Mouse (Mus musculus) bone marrow, adult 2 months (tissue): ENCODE measurements at regions not wholly inside any gene's neighbourhood (a gene's known extent, or its start where the extent isn't known, plus 50 kb on each side); places are given as distances from the start of the nearest gene placed in this dataset.

Experiments used
- H3K27ac ChIP-seq: fragments of 200-500 bp; 2 replicates; pipeline ENCODE4 v1.5.1; 2012; ENCODE audit warnings: low read depth, mild to moderate bottlenecking, control low read depth, inconsistent platforms, low read length; ENCODE audit not compliant: control insufficient read depth, poor library complexity, insufficient read depth
- H3K4me1 ChIP-seq: fragments of 200-500 bp; 2 replicates; pipeline ENCODE4 v1.6.1; 2011; ENCODE audit warnings: low read length; ENCODE audit not compliant: control insufficient read depth, insufficient read depth
- H3K4me3 ChIP-seq: fragments of 200-500 bp; replicated peaks from 2 replicates; pipeline ENCODE3; 2011; ENCODE audit warnings: mild to moderate bottlenecking, low read depth, low read length, control low read depth; ENCODE audit not compliant: control insufficient read depth
- CTCF ChIP-seq: fragments of 200-500 bp; IDR thresholded peaks from 2 replicates; pipeline ENCODE4 v1.5.1; 2011; ENCODE audit warnings: low read length, control low read depth; ENCODE audit not compliant: control insufficient read depth, insufficient read depth
- POLR2A ChIP-seq: fragments of 200-500 bp; IDR thresholded peaks from 2 replicates; pipeline ENCODE4 v1.6.1; 2011; ENCODE audit warnings: low read depth, mild to moderate bottlenecking, control low read depth, low read length, borderline replicate concordance; ENCODE audit not compliant: control insufficient read depth
- WGBS: fragments of 180-500 bp; shearing (Covaris S2); methylation state at CpG from one replicate; pipeline ENCODE4 v1.1.7; 2018; 5-methylcytosine and 5-hydroxymethylcytosine counted together

- 50% methylated on average over 4 of the region's 4 CpGs for WGBS
- Histone ChIP-seq H3K4me1 (no peaks in the 10 kb centered on the region), H3K27ac (no peak overlapping the region), H3K4me3 (no peak overlapping the region)
- TF ChIP-seq POLR2A (no peak), CTCF (no peak)
Measured at GRCm38 (mm10) chr3:149594470-149594869, 604.1 kb upstream of the Adgrl2 start.

- 85% methylated on average over 2 of the region's 2 CpGs for WGBS
- no peak overlapping the region for H3K27ac ChIP-seq
- no peak for TF ChIP-seq POLR2A
- TF ChIP-seq CTCF: no peak
Measured at GRCm38 (mm10) chr3:149585769-149586168, 595.4 kb upstream of the Adgrl2 start.

GRCm38 (mm10) chr3:149581141-149581540 lies 590.8 kb upstream of the Adgrl2 start:
- H3K4me1 ChIP-seq: no peaks in the 10 kb centered on the region
- 83% methylated on average over 3 of the region's 3 CpGs for WGBS
- TF ChIP-seq CTCF: no peak
- TF ChIP-seq POLR2A: no peak

More at GRCm38 (mm10) chr3:149585769-149586168, 595.4 kb upstream of the Adgrl2 start:
- no peaks in the 10 kb centered on the region for H3K4me1 ChIP-seq
- no peak overlapping the region for H3K4me3 ChIP-seq

GRCm38 (mm10) chr3:149575678-149576077 lies 585.3 kb upstream of the Adgrl2 start:
- Histone ChIP-seq H3K4me1 (no peaks in the 10 kb centered on the region), H3K27ac (no peak overlapping the region), H3K4me3 (no peak overlapping the region)
- TF ChIP-seq POLR2A: no peak
- TF ChIP-seq CTCF: no peak
- 84% methylated on average over 3 of the region's 3 CpGs for WGBS

More at GRCm38 (mm10) chr3:149581141-149581540, 590.8 kb upstream of the Adgrl2 start:
- Histone ChIP-seq H3K27ac (no peak overlapping the region), H3K4me3 (no peak overlapping the region)

GRCm38 (mm10) chr3:149566853-149567252 lies 576.5 kb upstream of the Adgrl2 start:
- Histone ChIP-seq H3K4me1 (no peaks in the 10 kb centered on the region), H3K4me3 (no peak overlapping the region), H3K27ac (no peak overlapping the region)
- WGBS: 48% methylated on average over 6 of the region's 6 CpGs
- TF ChIP-seq CTCF: no peak
- no peak for TF ChIP-seq POLR2A

- Histone ChIP-seq H3K4me3 (no peak overlapping the region), H3K4me1 (no peaks in the 10 kb centered on the region), H3K27ac (no peak overlapping the region)
- WGBS: 80% methylated on average over 9 of the region's 9 CpGs
- no peak for TF ChIP-seq CTCF
- TF ChIP-seq POLR2A: no peak
Measured at GRCm38 (mm10) chr3:149550231-149550951, 560.0 kb upstream of the Adgrl2 start.

GRCm38 (mm10) chr3:149547045-149547444 lies 556.7 kb upstream of the Adgrl2 start:
- no peak overlapping the region for H3K4me3 ChIP-seq
- TF ChIP-seq POLR2A: no peak
- no peak for TF ChIP-seq CTCF
- WGBS: 51% methylated on average over 6 of the region's 6 CpGs
- H3K4me1 ChIP-seq: no peaks in the 10 kb centered on the region
- H3K27ac ChIP-seq: no peak overlapping the region

GRCm38 (mm10) chr3:149546256-149546655 lies 555.9 kb upstream of the Adgrl2 start:
- Histone ChIP-seq H3K27ac (no peak overlapping the region), H3K4me1 (no peaks in the 10 kb centered on the region), H3K4me3 (no peak overlapping the region)
- no peak for TF ChIP-seq CTCF
- no peak for TF ChIP-seq POLR2A
- 70% methylated on average over 10 of the region's 10 CpGs for WGBS
